ENCODE assay signal across 14 mouse cellular contexts in the genomic region with DNA sequence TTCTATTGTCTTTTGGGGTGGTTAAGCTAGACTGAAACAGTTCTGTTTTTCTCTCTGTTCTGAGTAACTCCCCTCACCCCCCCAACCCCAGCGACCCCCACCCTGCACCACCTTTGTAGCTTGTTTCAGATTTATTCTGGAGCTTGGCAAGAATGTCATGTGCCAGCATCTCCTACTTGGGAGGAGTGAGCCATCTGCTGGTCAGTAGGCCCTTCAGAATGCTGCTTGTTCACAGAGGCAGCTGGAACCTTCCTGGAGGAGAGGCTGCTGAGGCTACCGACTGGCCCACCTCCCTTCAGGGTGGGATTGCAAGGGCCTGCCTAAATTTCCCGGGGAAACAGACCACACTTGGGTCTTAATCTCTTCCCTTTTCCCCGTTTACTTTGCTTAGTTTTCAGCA. TPM values are rescaled to one million over a fixed set of nuclear protein-coding genes. Genes with fewer than 3 reads are reported as not detected.
"Had no signal": no experiment of that assay in that cellular context is flagged by ENCODE, and none has a peak within 500 bp of the region (broad histone marks: within the 10 kb centered on the region; RNA-seq: fewer than 3 reads in every experiment).

No protein-coding gene starts in this region.

RNA-seq across cellular contexts. Expression of a gene that starts 21.6 kb away (rescaled TPM):
- total RNA-seq: layer of hippocampus, postnatal 25 days; left cerebral cortex, postnatal 4 days; liver, adult 2 months; megakaryocyte-erythroid progenitor cell, adult 5-6 weeks had no signal
- polyA plus RNA-seq: kidney, embryonic 14.5 days; limb, embryonic 13.5 days; liver, adult 2 months; liver, embryonic 14.5 days; lung, embryonic 16.5 days; midbrain, embryonic 12.5 days; myocyte; neural tube, embryonic 11.5 days; neural tube, embryonic 15.5 days; small intestine, adult 2 months; stomach, embryonic 16.5 days had no signal
